Mouse (Mus musculus) intestine, embryonic 16.5 days (tissue): ENCODE data around the gene Rrp7a. TPM values are rescaled to one million over a fixed set of nuclear protein-coding genes. Genes with fewer than 3 reads are reported as not detected.

ENCODE experiments used
- polyA plus RNA-seq: library from polyadenylated mRNA; unstranded; fragments of >200 nt; fragmentation: Nextera tagmentation; extraction: Ambion mirVana; gene quantifications from 2 replicates; pipeline ENCODE4 v1.2.1, GENCODE M21; 2015

Gene Rrp7a
- polyA plus RNA-seq, 1 experiment from 2014 or later: 75.4 TPM

Other genes with a start within 250 kb of the Rrp7a start
- gene Tcf20, start 134.9 kb downstream of the Rrp7a start, polyA plus RNA-seq: 5.1 and 5.5 TPM in 2 replicates
- 3.1 and 3.6 TPM in 2 replicates for gene Nfam1, start 89.5 kb downstream of the Rrp7a start, polyA plus RNA-seq
- 59.5 and 71.0 TPM in 2 replicates for gene Serhl, start 33.3 kb downstream of the Rrp7a start, polyA plus RNA-seq
- gene Poldip3, start 26.6 kb upstream of the Rrp7a start, polyA plus RNA-seq: 104 and 106 TPM in 2 replicates
- 283 and 299 TPM in 2 replicates for gene Cyb5r3, start 49.8 kb upstream of the Rrp7a start, polyA plus RNA-seq
- 3.9 and 4.2 TPM in 2 replicates for gene A4galt, start 129.0 kb upstream of the Rrp7a start, polyA plus RNA-seq
- gene Arfgap3, start 227.4 kb upstream of the Rrp7a start, polyA plus RNA-seq: 77.9 and 86.6 TPM in 2 replicates